In genomic region chr4:136602568-136602967, GRCm38 (mm10) we compare ENCODE assay signal across 7 mouse cellular contexts. TPM values are rescaled to one million over a fixed set of nuclear protein-coding genes. Genes with fewer than 3 reads are reported as not detected.
DNase-seq lines count a peak whose midpoint lies in the region; ATAC-seq lines count a peak whose summit lies in the region.

TSS of gene Kdm1a (minus strand) at chr4:136602723.

- DNase-seq in adrenal gland, adult 2 months, result peak; percentile 96
- DNase-seq in embryo, embryonic 11.5 days (ENCODE audit: low read depth, low spot score), result peak; percentile 95
- peak; percentile 92 to 95 for DNase-seq in gastrocnemius, postnatal 36 days
- peak; percentile 95 to 96 for DNase-seq in left cerebral cortex, postnatal 25 days (ENCODE audit: low spot score in 2 of 2)
- peak; percentile 97 for DNase-seq in midbrain, embryonic 10.5 days (ENCODE audit: low spot score)
- DNase-seq in right cerebral cortex, postnatal 4 days, result peak; percentile 99

- intact Hi-C loops in gastrocnemius, postnatal 36 days (cut with DNase I), result loop anchor here (5.0 kb wide), 1 partner anchor 130 kb away; no protein-coding TSS in a partner anchor
- intact Hi-C loops in left cerebral cortex, postnatal 25 days (cut with DNase I), result loop anchor here (1.0 kb wide), 1 partner anchor 147 kb away; no protein-coding TSS in a partner anchor

- H3K4me1 ChIP-seq in intestine, embryonic 15.5 days (replicated peaks), result peaks cover 6% of the 10 kb centered on the region; the same call in 1 of the 2 replicates
- H3K4me1 ChIP-seq in midbrain, embryonic 10.5 days, result peaks cover 17% of the 10 kb centered on the region

- no peaks in the 10 kb centered on the region for H3K36me3 ChIP-seq in intestine, embryonic 15.5 days
- H3K36me3 ChIP-seq in midbrain, embryonic 10.5 days, result peaks cover 21% of the 10 kb centered on the region

- ATAC-seq in intestine, embryonic 15.5 days, result peak; percentile 91

- no peaks in the 10 kb centered on the region for H3K9me3 ChIP-seq in intestine, embryonic 15.5 days
- no peaks in the 10 kb centered on the region for H3K9me3 ChIP-seq in midbrain, embryonic 10.5 days (replicated peaks)

- peak within 1 kb of the TSS; percentile 99 for H3K4me3 ChIP-seq in intestine, embryonic 15.5 days (replicated peaks)
- peak within 1 kb of the TSS; percentile 99 for H3K4me3 ChIP-seq in midbrain, embryonic 10.5 days

- peak within 1 kb of the TSS; percentile 99 for H3K9ac ChIP-seq in intestine, embryonic 15.5 days

- H3K27ac ChIP-seq in intestine, embryonic 15.5 days, result peak within 1 kb of the TSS; percentile 89
- H3K27ac ChIP-seq in midbrain, embryonic 10.5 days (replicated peaks), result peak within 1 kb of the TSS; percentile 99

- H3K27me3 ChIP-seq in intestine, embryonic 15.5 days (replicated peaks), result no peaks in the 10 kb centered on the region
- no peaks in the 10 kb centered on the region for H3K27me3 ChIP-seq in midbrain, embryonic 10.5 days (ENCODE audit: low read depth, poor library complexity, severe bottlenecking)

- under 1% methylated on average over 32 of the region's 45 CpGs for WGBS in intestine, embryonic 15.5 days
- under 1% methylated on average over 43 of the region's 45 CpGs for WGBS in midbrain, embryonic 10.5 days

- peak within 1 kb of the TSS; percentile 58 for H3K4me2 ChIP-seq in intestine, embryonic 15.5 days (replicated peaks)

RNA-seq across cellular contexts. Expression of gene Kdm1a, which starts in this region (rescaled TPM):
- total RNA-seq in adrenal gland, adult 2 months (2021), result 10 to 100 TPM; 37.5 to 42.5 TPM
- 12.0 and 12.4 TPM in 2 replicates for polyA plus RNA-seq in adrenal gland, adult 2 months (2012; rRNA removed)
- total RNA-seq in gastrocnemius, postnatal 36 days (2021), result 10 to 100 TPM; 14.7 to 20.4 TPM
- polyA plus RNA-seq in intestine, embryonic 15.5 days (2015; fragmentation: Nextera tagmentation; extraction: Ambion mirVana), result 29.6 and 31.4 TPM in 2 replicates
- 10 to 100 TPM; 93.2 to 97.2 TPM for total RNA-seq in left cerebral cortex, postnatal 25 days (2021)
- polyA plus RNA-seq in midbrain, embryonic 10.5 days (2016; fragmentation: Nextera tagmentation; extraction: Ambion mirVana), result 51.4 and 55.2 TPM in 2 replicates

Comparison
In these comparisons a context has a peak if more than half of its experiments do, and no peak if none do; other contexts are left out.
1. Peak in every context shown above with its lines: DNase-seq, ATAC-seq, H3K4me3 ChIP-seq and H3K27ac ChIP-seq.